Mouse (Mus musculus): ENCODE results near the gene Pcnx2.

Pcnx2 gene

GRCm38 (mm10) chr8:125709171-125709570 is 188.9 kb downstream of the Pcnx2 start:
- no peak for DNase-seq (ENCODE audit: low spot score)

- no peak for DNase-seq (ENCODE audit: low spot score)
Measured at GRCm38 (mm10) chr8:125705816-125706215, 192.3 kb downstream of the Pcnx2 start.

GRCm38 (mm10) chr8:125704434-125704833 is 193.7 kb downstream of the Pcnx2 start:
- no peak for DNase-seq (ENCODE audit: low spot score)

GRCm38 (mm10) chr8:125702868-125703473 is 195.1 kb downstream of the Pcnx2 start:
- DNase-seq (ENCODE audit: low spot score): no peak

Data from layer of hippocampus, adult 11-12 months (tissue).